Mouse (Mus musculus): ENCODE measurements around the gene Usp53.

Gene Usp53

DNA sequence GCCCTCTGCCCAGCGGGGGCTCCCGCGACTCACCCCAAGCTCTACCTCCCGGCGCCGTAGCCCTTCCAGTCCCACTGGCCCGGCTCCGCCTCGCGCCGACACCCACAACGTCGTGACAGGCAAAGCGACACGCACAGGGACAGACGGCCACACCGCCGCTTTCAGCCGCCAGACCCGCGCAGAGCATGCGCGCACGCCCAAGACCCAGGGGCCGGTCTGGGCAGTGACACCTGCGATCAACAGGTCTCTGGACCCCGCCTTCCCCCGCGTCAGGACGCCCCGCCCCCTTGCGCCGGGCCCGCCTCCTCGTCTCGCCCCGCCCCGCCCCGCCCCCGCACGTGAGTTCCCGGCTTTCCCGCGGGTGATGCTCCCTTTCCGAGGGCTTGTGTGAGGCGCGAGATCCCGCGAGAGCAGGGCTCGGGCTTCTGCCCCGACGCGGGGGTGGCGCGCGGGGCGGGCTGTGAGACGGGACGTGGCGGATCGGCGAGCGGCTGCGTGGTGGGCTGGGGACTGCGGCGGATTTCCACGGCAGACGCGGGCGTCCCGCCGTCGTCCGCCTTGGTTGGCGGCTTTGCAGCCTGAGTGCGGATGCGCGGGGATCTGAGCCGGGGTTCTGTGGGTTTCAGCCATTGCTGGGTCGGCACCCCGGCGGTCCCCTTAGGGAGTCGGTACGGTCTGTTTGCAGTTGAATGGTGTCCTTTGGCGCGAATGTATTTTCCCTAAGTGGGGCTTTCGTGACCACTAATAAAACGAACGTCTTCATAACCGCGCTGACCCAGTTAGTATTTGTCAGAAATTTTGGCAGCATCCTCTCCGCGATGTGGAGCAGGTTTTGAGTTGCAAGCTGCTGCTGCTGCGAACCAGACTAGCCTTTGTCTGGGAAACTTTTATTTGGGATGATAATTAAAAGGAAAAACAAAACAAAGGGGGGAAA, at the start of gene Usp53:
TSS of gene Usp53 (minus strand) at position 262 of the 934 bp plus-strand sequence.
- peak; percentile 89 to 91 for DNase-seq (ENCODE audit: low spot score in 2 of 2)

DNA sequence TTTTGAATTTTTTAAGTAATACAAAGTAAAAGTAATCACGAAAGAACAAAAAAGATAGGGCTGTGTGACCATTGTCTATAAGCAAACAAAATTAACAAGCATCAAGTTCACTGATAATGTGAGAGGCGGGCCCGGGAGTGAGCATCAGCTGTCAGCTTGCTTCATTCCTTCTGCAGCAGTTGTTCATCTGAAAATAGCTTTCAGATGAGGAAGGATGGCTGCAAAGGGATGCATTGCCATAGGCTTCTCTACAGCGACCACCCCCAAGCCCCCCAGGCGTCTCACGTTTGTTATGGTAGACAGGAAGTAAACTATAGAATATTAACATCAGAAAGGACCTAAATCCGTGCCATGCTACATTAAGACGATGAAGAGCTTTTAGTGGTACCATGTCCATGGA, 49.5 kb upstream of the Usp53 start:
- DNase-seq (ENCODE audit: low spot score in 2 of 2): no peak

DNA sequence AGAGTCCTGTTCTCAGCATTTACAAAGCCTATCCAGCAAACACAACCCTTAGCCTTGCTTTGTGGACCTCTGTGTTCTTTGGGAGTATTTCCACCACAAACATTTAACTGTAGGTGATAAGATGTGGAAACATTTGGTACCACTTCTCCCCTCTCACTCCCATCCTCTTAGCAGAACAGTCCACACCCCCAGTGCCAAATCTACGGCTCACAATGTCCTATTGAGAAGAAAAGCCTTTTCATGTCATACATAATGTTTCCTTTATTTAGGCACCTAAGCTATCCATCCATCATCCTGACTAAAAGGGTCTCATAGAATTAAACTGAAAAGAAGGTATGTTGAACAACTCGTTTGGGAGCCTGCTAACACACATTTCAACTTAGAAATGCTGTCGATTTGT, 41.3 kb upstream of the Usp53 start:
- no peak for DNase-seq (ENCODE audit: low spot score in 2 of 2)

DNA sequence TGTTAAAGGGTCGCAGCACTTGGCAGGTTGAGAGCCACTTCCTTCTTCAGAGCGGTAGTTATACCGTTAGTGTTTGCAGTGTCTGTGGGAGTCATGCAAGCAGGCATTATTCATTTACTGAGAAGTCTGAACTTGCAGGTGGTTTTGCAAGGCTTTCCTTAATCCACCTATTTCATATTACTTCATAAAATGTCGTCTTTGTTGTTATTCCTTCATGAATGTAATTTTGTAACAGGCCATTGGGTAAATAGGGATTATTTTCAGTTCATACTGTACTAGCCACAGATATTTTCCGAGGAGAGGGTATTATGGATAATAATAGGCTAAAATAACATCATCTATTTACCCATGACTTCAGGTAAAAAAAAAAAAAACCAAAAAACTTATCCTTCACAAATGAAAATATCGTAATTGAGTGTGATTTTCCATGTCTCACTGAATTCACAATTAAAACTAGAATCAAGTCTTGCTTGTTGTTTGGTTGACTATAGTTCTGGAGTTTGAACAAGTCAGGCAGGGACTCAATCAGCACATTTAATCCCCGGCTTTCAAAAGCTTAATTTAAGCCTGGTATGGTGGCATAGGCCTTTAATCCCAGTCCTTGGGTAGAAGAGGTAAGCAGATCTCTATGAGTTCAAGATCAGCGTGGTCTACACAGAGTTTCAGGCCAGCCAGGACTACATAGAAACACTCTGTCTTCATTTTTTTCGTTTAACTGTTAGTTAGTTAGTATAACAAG, 40.4 kb upstream of the Usp53 start:
- DNase-seq (ENCODE audit: low spot score in 2 of 2): no peak

DNA sequence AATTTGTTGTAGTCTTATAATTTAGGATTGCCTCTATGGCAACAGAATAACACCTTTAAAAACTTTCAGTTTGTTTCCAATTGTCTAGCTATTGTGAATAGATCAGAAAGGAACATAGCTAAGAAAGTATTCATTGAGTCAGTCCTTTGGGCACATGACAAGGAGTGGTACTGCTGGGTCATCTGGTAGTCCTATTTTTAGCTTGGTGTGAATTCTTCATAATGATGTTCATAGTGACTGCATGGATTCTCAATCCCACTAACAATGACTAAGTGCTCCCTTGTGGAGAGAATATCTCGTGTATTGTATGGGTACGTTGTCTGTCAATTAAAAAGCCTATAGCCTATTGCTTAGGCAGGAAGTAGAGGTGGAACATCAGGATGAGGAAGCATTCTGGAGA, 34.5 kb upstream of the Usp53 start:
- DNase-seq (ENCODE audit: low spot score in 2 of 2): no peak

DNA sequence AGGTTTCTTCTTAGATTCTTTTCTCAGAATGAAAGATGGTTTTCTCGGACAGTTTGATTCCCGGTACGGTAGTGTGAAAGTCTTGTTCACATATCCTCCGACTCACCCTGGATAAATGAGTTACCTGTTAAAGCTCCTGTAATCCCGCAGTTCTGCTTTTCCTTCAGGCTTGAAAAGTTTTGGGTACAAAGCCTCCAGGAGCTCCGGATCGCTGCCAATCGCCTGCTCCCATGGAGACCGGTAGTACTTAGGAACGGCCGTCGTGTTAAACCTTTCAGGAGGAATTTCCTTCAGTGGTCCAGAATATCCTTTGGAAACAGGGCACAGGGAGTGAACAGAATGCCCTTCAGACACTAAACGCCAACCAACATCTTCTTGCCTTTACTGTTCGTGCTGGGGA, 29.2 kb upstream of the Usp53 start:
- DNase-seq (ENCODE audit: low spot score in 2 of 2): no peak

DNA sequence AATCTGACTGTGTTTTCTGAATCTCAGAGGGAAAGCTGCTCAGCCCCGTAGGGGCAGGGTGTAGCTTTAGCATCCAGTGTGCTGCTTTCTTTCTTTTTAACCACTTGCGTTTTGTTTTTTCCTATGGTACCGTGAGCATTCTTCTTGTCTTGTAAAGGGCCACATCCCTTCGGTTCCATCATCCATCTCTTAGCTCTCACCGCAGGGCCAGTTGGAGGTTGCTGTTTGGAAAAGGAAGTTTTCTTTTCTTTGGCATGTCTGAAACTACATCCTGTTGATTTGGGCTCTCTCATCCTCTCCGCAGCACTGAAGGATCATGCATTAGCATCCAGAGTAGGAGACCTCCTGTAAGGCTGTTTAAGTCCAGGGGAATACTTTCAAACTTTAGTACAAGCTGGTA, 25.1 kb upstream of the Usp53 start:
- DNase-seq (ENCODE audit: low spot score in 2 of 2): no peak

DNA sequence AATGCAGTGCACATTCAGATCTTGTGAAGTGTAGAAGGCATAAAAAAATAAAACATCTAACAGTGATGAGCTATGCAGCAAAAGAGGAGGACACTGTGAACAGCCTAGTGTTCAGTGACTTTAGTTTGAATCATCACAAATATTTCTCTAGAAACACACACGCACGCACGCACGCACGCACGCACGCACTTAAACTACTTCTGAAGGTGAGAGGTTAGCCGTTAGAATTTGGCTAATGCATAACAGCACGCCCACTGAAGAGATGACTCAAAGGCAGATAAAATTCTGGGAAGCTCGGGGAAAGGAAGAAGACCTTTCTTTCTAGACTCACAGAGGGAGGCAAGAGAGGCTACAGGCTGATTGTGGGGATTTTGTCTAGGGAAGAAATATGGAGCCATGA, 23.1 kb upstream of the Usp53 start:
- no peak for DNase-seq (ENCODE audit: low spot score in 2 of 2)

DNA sequence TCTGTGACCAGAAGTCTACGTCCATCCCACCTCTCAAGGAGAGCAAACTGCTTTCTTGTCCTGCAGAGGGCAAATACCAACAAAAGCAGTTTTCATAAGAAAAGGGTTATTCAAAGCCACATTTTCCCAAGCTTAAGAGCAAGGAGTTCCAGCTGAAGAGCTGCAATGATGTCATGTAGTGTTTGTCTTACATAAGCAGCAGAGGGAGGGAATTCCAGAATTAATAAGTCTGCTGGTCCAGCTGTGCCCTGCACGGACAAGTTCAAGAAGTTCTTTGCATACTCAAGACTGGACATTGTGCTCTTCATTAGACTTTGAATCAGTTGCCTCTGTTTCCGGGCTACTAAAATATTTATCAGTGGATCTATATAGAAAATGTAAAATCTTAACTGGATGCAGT, 16.7 kb upstream of the Usp53 start:
- no peak for DNase-seq (ENCODE audit: low spot score in 2 of 2)

DNA sequence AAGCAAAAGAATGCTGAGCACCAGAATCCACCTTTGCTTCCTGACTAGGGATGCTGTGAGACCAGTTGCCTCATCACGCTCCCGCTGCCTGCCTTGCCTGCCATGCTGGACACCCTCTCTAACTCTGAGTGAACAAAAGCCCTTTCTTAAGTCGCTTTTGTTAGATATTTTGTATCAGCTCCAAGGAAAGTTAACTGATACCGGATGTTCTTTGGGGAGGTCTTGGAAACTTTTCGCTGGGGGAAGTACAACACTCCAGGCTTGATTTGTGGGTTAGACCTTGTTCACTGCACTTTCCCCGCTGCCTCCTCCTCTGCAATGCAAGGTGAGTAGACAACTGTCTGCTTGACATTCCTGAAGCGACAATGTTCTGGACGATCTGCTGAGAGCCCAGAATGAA, 14.2 kb upstream of the Usp53 start:
- DNase-seq (ENCODE audit: low spot score in 2 of 2): no peak

DNA sequence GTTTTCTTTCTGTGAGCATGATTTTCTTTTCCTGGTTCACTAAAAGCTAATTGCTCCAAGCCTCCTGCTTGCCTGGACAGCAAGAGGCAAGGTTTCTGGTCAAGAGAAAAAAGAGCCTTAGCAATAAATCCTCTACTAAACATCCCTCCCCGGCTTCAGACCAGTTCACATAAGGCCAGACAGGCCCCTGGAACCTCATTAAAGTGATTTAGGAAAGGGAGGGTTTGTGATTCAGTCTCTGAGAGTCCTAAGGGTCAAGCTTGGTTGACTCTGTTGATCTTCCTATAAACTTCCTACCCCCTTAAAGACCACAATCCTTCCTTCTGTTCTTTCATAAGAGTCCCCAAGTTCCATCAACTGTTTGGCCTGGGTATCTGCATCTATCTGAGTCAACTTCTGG, 12.7 kb upstream of the Usp53 start:
- no peak for DNase-seq (ENCODE audit: low spot score in 2 of 2)

DNA sequence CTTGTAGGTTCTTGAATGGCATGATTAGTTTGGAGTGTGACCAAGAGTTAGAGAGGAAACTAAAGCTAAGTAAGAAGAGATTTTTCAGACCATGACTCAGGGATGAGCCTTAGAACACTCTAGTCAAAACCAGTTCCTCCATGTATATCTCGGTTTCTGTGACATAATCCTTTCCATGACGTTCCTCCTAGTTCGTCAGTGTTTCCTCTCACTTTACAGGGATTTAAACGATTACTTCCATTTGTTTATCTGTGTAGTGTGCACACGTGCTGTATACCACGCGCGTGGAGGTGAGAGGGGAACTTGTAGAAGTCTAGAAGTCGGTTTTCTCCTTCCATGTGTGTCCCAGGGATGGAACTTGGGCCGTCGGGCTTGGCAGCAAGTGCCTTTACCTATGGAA, 2.6 kb upstream of the Usp53 start:
- no peak for DNase-seq (ENCODE audit: low spot score in 2 of 2)

DNA sequence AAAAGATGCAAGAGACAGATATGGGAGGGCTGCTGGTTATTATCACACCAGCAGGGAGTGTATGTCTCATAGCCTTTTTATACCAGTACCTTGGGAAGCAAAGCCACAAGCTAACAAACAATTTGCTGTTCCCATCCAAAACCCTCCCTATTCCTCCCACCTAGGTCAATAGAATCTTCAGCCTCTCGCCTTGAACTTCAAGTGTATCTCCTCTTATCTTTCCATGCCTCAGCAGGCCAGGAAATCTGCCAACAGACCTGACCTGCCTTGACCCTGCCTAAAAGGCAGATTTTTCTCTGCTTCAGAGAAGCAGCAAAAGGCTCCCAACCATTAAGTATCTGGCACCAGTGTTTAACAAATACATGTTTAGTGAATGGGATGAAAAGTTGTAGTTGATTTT, 2.1 kb upstream of the Usp53 start:
- peak in 1 of 2 experiments; percentile 8 for DNase-seq (ENCODE audit: low spot score in 2 of 2)

DNA sequence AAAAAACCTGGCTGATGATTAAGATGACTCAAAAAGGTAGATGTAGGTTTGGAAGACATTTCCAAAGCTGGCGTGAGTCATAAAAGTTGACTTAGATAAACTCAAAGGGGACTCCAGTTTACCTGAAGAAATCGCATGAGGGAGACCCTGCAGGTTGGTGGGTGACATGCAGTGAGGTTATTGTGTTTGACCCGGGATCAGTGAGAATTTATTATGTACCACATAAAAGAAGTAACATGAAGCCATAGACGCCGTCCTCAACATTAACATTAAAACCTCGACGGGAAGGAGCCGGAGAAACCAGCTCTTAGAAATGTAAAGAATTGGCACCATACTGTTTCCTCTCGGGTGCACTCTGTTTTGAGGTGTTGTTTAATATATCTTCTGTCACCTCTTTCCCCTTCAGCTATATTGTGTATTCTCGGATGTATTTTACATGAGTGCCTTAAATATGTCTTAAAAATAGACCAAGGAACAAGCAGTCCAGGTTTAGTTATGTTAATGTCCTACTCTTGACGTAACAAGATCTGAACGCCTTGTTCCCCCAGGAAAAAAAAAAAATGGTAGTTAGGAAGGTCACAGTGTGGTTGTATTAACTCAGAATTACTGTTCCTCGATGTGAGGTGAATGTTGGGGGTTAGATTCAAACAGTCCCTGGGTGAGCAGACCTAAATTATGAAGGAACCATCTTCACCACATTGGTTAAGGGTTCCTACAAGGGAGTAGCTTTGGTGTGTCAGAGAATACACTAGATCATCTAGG, 1.1 kb upstream of the Usp53 start:
- DNase-seq (ENCODE audit: low spot score in 2 of 2): no peak

DNA sequence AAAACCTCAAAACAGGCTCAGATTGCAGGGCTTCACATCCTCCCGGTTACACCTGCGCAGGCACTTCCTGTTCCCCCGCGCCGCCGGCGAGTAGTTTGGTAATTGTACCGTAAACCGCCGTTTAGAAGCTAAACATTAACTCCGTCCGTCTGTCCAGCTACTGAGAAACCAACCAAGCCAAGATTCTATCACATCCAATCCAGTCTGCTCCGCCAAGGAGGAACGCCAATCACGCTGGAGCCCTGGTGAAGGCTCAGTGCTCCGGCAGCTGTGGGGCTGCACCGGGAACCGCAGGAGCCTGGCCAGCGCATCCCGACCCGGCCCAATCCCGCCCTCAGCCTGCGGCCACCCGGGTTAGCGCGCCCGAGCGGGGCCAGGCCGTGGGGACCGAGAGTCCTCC, 461 bp downstream of the Usp53 start:
- peak in 1 of 2 experiments; percentile 55 for DNase-seq (ENCODE audit: low spot score in 2 of 2)

DNA sequence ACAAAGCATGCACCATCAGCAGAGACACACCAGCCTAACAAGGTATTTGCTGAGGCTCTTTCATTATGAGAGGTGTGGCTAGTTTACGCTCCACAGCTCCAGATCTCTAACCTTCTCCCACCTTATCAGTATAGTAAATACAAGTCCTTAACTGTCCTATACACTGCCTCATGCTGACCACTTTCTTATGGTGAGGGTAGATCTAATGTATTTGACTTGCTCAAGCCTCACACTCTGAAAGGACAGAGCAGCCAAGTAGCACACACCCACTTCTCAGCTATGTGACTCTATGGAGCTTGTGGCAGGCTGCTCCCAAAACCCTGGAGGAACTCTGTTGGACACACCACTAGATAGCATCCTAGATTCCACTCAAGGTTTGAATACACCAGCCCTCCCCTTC, 8.3 kb downstream of the Usp53 start:
- DNase-seq (ENCODE audit: low spot score in 2 of 2): no peak

DNA sequence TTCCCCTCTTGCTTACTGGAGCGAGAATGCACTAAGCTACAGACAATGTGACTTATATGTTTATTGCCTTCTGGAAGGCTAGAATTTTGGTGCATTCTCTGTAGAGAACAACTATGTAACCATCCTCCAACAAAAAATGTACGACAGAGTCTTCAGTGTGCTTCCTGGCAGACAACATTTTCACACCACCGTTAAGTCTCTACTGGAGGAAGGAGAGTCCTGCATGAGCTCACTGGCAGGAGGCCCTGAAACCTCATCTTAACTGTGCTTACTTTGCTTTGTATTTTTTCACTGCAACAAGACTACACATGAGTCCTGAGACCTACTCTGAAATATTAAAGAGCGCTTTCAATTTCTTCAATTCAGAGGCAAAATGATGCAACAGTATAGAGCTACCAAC, 8.9 kb downstream of the Usp53 start:
- DNase-seq (ENCODE audit: low spot score in 2 of 2): no peak

DNA sequence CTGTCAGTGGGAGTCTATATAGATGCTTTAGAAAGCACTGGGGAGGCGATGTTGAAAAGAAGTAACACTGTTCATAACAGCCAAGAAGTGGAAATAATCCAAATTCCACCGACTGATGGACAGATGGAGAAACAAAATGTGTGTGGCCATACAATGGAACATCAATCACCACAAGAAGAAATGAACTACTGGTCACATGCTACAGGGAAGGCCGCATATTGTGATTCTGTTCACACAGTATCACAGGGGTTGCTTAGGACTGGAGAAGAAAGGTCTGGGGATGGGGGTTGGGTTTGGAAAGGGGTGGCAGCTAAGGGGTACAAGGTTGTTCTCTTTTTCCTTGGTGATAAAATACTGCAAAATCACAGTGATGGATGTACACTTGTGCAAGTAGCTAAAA, 9.5 kb downstream of the Usp53 start:
- no peak for DNase-seq (ENCODE audit: low spot score in 2 of 2)

DNA sequence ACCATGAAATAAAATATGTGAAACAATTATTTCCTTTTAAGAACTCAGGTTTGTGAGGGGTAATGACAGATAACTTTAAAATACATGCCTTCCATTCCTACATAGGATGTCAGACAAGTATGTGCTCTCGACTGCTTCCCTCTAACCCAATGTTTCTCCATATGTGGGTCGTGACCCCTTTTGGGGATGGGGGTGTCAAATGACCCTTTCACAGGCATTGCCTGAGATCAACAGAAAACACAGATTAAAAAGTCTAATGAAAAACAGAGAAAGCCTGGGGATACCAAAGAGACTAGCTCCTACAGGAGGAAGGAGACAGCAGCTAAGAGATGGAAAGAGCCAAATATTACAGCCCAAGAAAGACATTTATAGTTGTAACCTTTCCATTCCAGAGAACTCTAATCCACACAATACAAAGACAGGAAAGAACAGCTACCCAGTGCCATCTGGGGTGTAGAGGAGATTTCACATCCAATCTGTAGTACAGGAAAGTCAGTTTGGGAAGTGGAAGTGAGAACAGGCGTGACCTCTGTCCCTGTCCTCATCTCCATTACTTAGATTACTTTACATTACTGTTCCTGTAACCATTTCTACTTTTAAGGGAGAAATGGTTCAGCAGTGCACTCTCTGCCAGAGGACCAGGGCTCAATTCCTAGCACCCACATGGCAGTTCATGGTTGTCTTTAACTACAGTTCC, 12.0 kb downstream of the Usp53 start:
- DNase-seq (ENCODE audit: low spot score in 2 of 2): no peak

DNA sequence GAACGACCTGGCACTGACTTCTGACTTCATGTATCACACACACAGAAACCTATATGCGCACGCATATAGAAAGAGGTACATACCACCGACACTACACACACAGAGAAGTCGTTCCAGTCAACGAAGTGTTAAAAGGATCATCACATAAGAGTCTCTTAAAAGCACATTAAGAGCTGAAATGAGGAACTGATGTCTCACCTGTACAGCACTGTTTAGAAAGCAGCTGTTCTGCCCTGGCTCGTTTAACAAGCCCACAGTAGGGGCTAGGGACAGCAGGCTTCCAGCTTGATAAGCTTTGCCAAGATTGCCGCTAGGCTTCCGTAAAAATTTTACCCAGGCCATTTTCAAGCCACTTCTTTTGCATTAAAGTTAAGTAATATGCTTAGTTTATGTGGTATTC, 15.9 kb downstream of the Usp53 start:
- no peak for DNase-seq (ENCODE audit: low spot score in 2 of 2)

DNA sequence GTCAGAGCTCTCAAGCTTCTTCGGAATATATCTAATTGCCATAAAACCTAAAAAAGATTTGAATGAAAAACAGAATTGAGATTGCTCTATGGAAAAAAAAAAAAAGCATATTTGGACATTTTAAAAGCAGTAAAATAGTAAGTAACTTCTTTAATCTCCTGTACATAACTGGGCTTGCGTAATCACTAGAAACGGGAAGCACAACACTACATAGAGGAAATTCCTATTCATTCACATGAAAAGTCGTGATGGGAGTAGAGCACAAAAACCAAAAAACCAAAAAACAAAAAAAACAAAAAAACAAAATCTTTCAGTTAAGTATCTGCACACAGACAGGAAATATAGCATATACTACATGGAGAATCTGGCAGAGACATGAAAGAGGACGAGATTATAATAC, 20.0 kb downstream of the Usp53 start:
- DNase-seq (ENCODE audit: low spot score in 2 of 2): no peak

DNA sequence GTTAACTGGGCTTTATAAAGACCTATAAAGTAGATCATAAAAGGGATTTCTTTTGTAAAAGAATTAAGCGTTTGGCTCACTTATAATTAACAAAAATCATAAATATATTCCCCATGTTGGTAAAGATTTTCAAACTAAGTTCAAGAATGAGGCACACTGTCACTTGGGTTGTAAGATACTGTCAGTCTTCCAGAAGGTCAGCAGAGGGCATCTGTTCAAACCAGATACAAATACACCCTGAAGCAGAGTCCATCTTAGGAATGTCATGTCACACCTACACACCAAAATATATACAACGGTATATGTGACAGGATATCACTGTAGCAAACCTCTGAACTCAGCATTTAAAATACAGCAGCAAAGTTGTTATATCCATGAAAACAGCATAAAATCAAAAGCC, 34.2 kb downstream of the Usp53 start:
- no peak for DNase-seq (ENCODE audit: low spot score in 2 of 2)

All from urinary bladder, adult 18-20 months (tissue).